Mouse (Mus musculus) large intestine, adult 2 months (tissue): ENCODE measurements around the gene Gap43. TPM values are rescaled to one million over a fixed set of nuclear protein-coding genes. Genes with fewer than 3 reads are reported as not detected.

Experiments
- DNase-seq: peaks from one replicate; pipeline ENCODE4 v3.0.0-alpha.2; 2012; ENCODE audit warnings: low read depth, low spot score
- WGBS: fragments of 180-500 bp; shearing (Covaris S2); methylation state at CpG from one replicate; pipeline ENCODE4 v1.1.7; 2018; 5-methylcytosine and 5-hydroxymethylcytosine counted together
- polyA plus RNA-seq: library from polyadenylated mRNA; depleted of rRNA; stranded (reverse); fragments of >200 nt; gene quantifications from 2 replicates; pipeline ENCODE4 v1.2.3, GENCODE M21; 2012

Gap43 gene
- polyA plus RNA-seq, 1 experiment: 1.4 TPM

DNA sequence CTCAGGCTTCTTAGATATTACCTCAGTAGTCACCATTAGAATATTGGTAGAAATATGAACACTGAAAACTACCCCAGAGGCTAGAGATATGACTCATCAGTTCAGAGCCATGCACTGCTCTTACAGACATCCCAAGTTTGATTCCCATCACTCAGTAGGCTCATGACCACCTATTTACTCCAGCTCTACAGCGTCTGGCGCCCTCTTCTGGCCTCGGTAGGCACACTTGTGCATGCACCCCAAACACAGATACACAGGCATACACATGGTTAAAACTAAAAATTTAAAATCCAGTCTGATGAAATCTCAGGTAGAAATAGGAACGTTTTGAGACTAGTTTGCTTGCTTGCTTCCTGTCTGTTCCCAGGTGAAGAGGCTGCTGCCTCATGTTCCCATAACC, 109.1 kb downstream of the Gap43 start:
- DNase-seq: no peak
- WGBS: 65% methylated on average over 4 of the region's 4 CpGs
